Mouse (Mus musculus) stomach, postnatal 0 days (tissue): ENCODE measurements around the gene Dnmt3c. TPM values are rescaled to one million over a fixed set of nuclear protein-coding genes. Genes with fewer than 3 reads are reported as not detected.

Source experiments
- ATAC-seq: fragments of 200-750 bp; cut with Nextera tagmentation; 2 replicates; pipeline ENCODE4 v1.8.0; 2017; ENCODE audit not compliant: low FRiP score, low TSS enrichment
- DNase-seq: peaks from one replicate; pipeline ENCODE4 v3.0.0-alpha.2; 2016; ENCODE audit warnings: low spot score
- H3K27ac ChIP-seq: fragments of 300-500 bp; sonication (generic); replicated peaks from 2 replicates; pipeline ENCODE4 v1.5.1; 2014; ENCODE audit warnings: mild to moderate bottlenecking, control low read depth
- H3K27me3 ChIP-seq: fragments of 300-500 bp; sonication (generic); 2 replicates; pipeline ENCODE4 v1.6.1; 2014; ENCODE audit warnings: low read length; ENCODE audit not compliant: control insufficient read depth, insufficient read depth
- H3K36me3 ChIP-seq: fragments of 300-500 bp; sonication (generic); 2 replicates; pipeline ENCODE4 v1.6.1; 2014; ENCODE audit warnings: low read length, mixed read lengths; ENCODE audit not compliant: control insufficient read depth, insufficient read depth
- H3K4me1 ChIP-seq: fragments of 300-500 bp; sonication (generic); replicated peaks from 2 replicates; pipeline ENCODE4 v1.6.1; 2014; ENCODE audit warnings: antibody characterized with exemption; ENCODE audit not compliant: control insufficient read depth, insufficient read depth
- H3K4me2 ChIP-seq: fragments of 300-500 bp; sonication (generic); replicated peaks from 2 replicates; pipeline ENCODE4 v1.6.1; 2014; ENCODE audit warnings: low read depth, mild to moderate bottlenecking, control low read depth, moderate library complexity
- H3K4me3 ChIP-seq: fragments of 300-500 bp; sonication (generic); 2 replicates; pipeline ENCODE4 v1.5.1; 2014; ENCODE audit warnings: low read depth, low read length, control low read depth
- H3K9ac ChIP-seq: fragments of 300-500 bp; sonication (generic); 2 replicates; pipeline ENCODE4 v1.6.1; 2014; ENCODE audit warnings: mild to moderate bottlenecking, low read length, control low read depth, mixed read lengths
- H3K9me3 ChIP-seq: fragments of 300-500 bp; sonication (generic); 2 replicates; pipeline ENCODE4 v1.6.1; 2016; ENCODE audit warnings: low read length; ENCODE audit not compliant: control insufficient read depth
- CTCF ChIP-seq: IDR thresholded peaks from 2 replicates; pipeline ENCODE4 v1.5.1; 2016; ENCODE audit warnings: antibody characterized with exemption, low read depth, mild to moderate bottlenecking, moderate library complexity
- EP300 ChIP-seq: optimal IDR thresholded peaks from 2 replicates; pipeline ENCODE3; 2016; ENCODE audit warnings: antibody characterized with exemption
- WGBS: fragments of 180-500 bp; shearing (Covaris S2); extraction: QIAGEN DNeasy Blood & Tissue Kit; methylation state at CpG from one replicate; pipeline ENCODE4 v1.1.7; 2014; 5-methylcytosine and 5-hydroxymethylcytosine counted together
- polyA plus RNA-seq: library from polyadenylated mRNA; unstranded; fragments of >200 nt; fragmentation: Nextera tagmentation; extraction: Ambion mirVana; gene quantifications from 2 replicates; pipeline ENCODE4 v1.2.1, GENCODE M21; 2015

Dnmt3c gene
- polyA plus RNA-seq, 1 experiment from 2014 or later: not detected

- no peaks in the 10 kb centered on the region for H3K27me3 ChIP-seq
- H3K4me3 ChIP-seq: no peak overlapping the region
- H3K9me3 ChIP-seq: no peaks in the 10 kb centered on the region
- no peak overlapping the region for H3K9ac ChIP-seq
- no peak for TF ChIP-seq EP300
- TF ChIP-seq CTCF: no peak
- no peak overlapping the region for H3K27ac ChIP-seq
- ATAC-seq (no peak), DNase-seq (no peak)
- WGBS: 69% methylated on average over 2 of the region's 2 CpGs
- no peaks in the 10 kb centered on the region for H3K4me1 ChIP-seq
- no peak overlapping the region for H3K4me2 ChIP-seq
- no peaks in the 10 kb centered on the region for H3K36me3 ChIP-seq
These were observed 28.4 kb downstream of the Dnmt3c start for GRCm38 (mm10) chr2:153724871-153725270.

- H3K4me3 ChIP-seq: no peak overlapping the region
- no peak for TF ChIP-seq EP300
- no peak for TF ChIP-seq CTCF
- H3K36me3 ChIP-seq: no peaks in the 10 kb centered on the region
- 84% methylated on average over 4 of the region's 4 CpGs for WGBS
- H3K9ac ChIP-seq: no peak overlapping the region
- DNase-seq (no peak), ATAC-seq (no peak)
- no peak overlapping the region for H3K4me2 ChIP-seq
- H3K27ac ChIP-seq: no peak overlapping the region
- H3K4me1 ChIP-seq: no peaks in the 10 kb centered on the region
- H3K27me3 ChIP-seq: no peaks in the 10 kb centered on the region
- H3K9me3 ChIP-seq: no peaks in the 10 kb centered on the region
These were observed 28.8 kb downstream of the Dnmt3c start for GRCm38 (mm10) chr2:153725291-153725690.

GRCm38 (mm10) chr2:153734033-153734432 lies 37.6 kb downstream of the Dnmt3c start:
- no peak for ATAC-seq
- H3K36me3 ChIP-seq: no peaks in the 10 kb centered on the region

GRCm38 (mm10) chr2:153740500-153741436 lies 44.3 kb downstream of the Dnmt3c start, which contains the start of gene Mapre1:
Gene Mapre1, plus strand, starts transcription at chr2:153741274.
- Histone ChIP-seq H3K4me3 (peak within 1 kb of the TSS; percentile 88), H3K36me3 (no peaks in the 10 kb centered on the region), H3K9me3 (no peaks in the 10 kb centered on the region), H3K4me1 (no peaks in the 10 kb centered on the region), H3K27me3 (no peaks in the 10 kb centered on the region), H3K9ac (peak within 1 kb of the TSS; percentile 95), H3K27ac (peak within 1 kb of the TSS; percentile 93), H3K4me2 (peak within 1 kb of the TSS; percentile 62)
- WGBS: 10% methylated on average over 58 of the region's 58 CpGs
- TF ChIP-seq EP300 (no peak), CTCF (no peak)
- peak; percentile 100 for DNase-seq
- ATAC-seq: peak; percentile 99

More at GRCm38 (mm10) chr2:153734033-153734432, 37.6 kb downstream of the Dnmt3c start:
- no peak for TF ChIP-seq CTCF
- no peak for TF ChIP-seq EP300
- WGBS: 73% methylated on average over 4 of the region's 4 CpGs
- H3K4me3 ChIP-seq: no peak overlapping the region
- H3K9me3 ChIP-seq: no peaks in the 10 kb centered on the region
- H3K9ac ChIP-seq: no peak overlapping the region
- no peak for DNase-seq
- no peak overlapping the region for H3K4me2 ChIP-seq
- H3K4me1 ChIP-seq: no peaks in the 10 kb centered on the region
- no peak overlapping the region for H3K27ac ChIP-seq
- no peaks in the 10 kb centered on the region for H3K27me3 ChIP-seq

GRCm38 (mm10) chr2:153741437-153742065 lies 45.1 kb downstream of the Dnmt3c start:
- ATAC-seq: peak; percentile 82
- no peaks in the 10 kb centered on the region for H3K9me3 ChIP-seq
- peak overlapping the region; percentile 62 for H3K4me2 ChIP-seq
- no peaks in the 10 kb centered on the region for H3K4me1 ChIP-seq
- TF ChIP-seq CTCF: no peak
- no peak for TF ChIP-seq EP300
- H3K27me3 ChIP-seq: no peaks in the 10 kb centered on the region
- 2% methylated on average over 28 of the region's 56 CpGs for WGBS
- H3K27ac ChIP-seq: peak overlapping the region; percentile 93
- H3K4me3 ChIP-seq: peak overlapping the region; percentile 88
- peak overlapping the region; percentile 95 for H3K9ac ChIP-seq
- DNase-seq: no peak
- no peaks in the 10 kb centered on the region for H3K36me3 ChIP-seq
